Mouse (Mus musculus): ENCODE results near the gene Rere. TPM values are rescaled to one million over a fixed set of nuclear protein-coding genes. Genes with fewer than 3 reads are reported as not detected.

The Rere gene
- total RNA-seq, 2 experiments from 2014 or later = 89.9 to 102 TPM

GRCm38 (mm10) chr4:150374651-150375447 lies 93.4 kb downstream of the Rere start:
- no peak for DNase-seq (ENCODE audit: low spot score in 2 of 2)

- DNase-seq (ENCODE audit: low spot score in 2 of 2) = no peak
These were observed 94.0 kb downstream of the Rere start for GRCm38 (mm10) chr4:150375448-150375935.

GRCm38 (mm10) chr4:150379313-150379712 lies 97.9 kb downstream of the Rere start:
- DNase-seq (ENCODE audit: low spot score in 2 of 2) = no peak

GRCm38 (mm10) chr4:150379772-150380171 lies 98.3 kb downstream of the Rere start:
- DNase-seq (ENCODE audit: low spot score in 2 of 2) = no peak

- DNase-seq (ENCODE audit: low spot score in 2 of 2) = no peak
These were observed 98.8 kb downstream of the Rere start for GRCm38 (mm10) chr4:150380273-150380672.

GRCm38 (mm10) chr4:150382504-150382903 lies 101.1 kb downstream of the Rere start:
- DNase-seq (ENCODE audit: low spot score in 2 of 2) = no peak

GRCm38 (mm10) chr4:150384405-150384804 lies 103.0 kb downstream of the Rere start:
- no peak for DNase-seq (ENCODE audit: low spot score in 2 of 2)

- DNase-seq (ENCODE audit: low spot score in 2 of 2) = no peak
These were observed 103.5 kb downstream of the Rere start for GRCm38 (mm10) chr4:150384899-150385298.

- no peak for DNase-seq (ENCODE audit: low spot score in 2 of 2)
These were observed 107.1 kb downstream of the Rere start for GRCm38 (mm10) chr4:150388518-150388917.

- DNase-seq (ENCODE audit: low spot score in 2 of 2) = no peak
These were observed 112.2 kb downstream of the Rere start for GRCm38 (mm10) chr4:150393607-150394006.

GRCm38 (mm10) chr4:150394091-150394490 lies 112.6 kb downstream of the Rere start:
- DNase-seq (ENCODE audit: low spot score in 2 of 2) = no peak

GRCm38 (mm10) chr4:150396339-150396738 lies 114.9 kb downstream of the Rere start:
- DNase-seq (ENCODE audit: low spot score in 2 of 2) = no peak

GRCm38 (mm10) chr4:150396826-150397620 lies 115.6 kb downstream of the Rere start:
- DNase-seq (ENCODE audit: low spot score in 2 of 2) = no peak

- no peak for DNase-seq (ENCODE audit: low spot score in 2 of 2)
These were observed 117.6 kb downstream of the Rere start for GRCm38 (mm10) chr4:150399032-150399431.

- DNase-seq (ENCODE audit: low spot score in 2 of 2) = no peak
These were observed 120.6 kb downstream of the Rere start for GRCm38 (mm10) chr4:150401830-150402607.

- no peak for DNase-seq (ENCODE audit: low spot score in 2 of 2)
These were observed 121.2 kb downstream of the Rere start for GRCm38 (mm10) chr4:150402608-150402985.

- no peak for DNase-seq (ENCODE audit: low spot score in 2 of 2)
These were observed 122.5 kb downstream of the Rere start for GRCm38 (mm10) chr4:150403941-150404340.

- no peak for DNase-seq (ENCODE audit: low spot score in 2 of 2)
These were observed 123.1 kb downstream of the Rere start for GRCm38 (mm10) chr4:150404583-150404982.

GRCm38 (mm10) chr4:150405786-150406185 lies 124.3 kb downstream of the Rere start:
- no peak for DNase-seq (ENCODE audit: low spot score in 2 of 2)

- DNase-seq (ENCODE audit: low spot score in 2 of 2) = no peak
These were observed 124.9 kb downstream of the Rere start for GRCm38 (mm10) chr4:150406320-150406719.

- no peak for DNase-seq (ENCODE audit: low spot score in 2 of 2)
These were observed 125.4 kb downstream of the Rere start for GRCm38 (mm10) chr4:150406821-150407220.

Measured in left cerebral cortex, adult 18-20 months (tissue).